Mouse (Mus musculus): ENCODE results near the gene Kcnk5. TPM values are rescaled to one million over a fixed set of nuclear protein-coding genes. Genes with fewer than 3 reads are reported as not detected.

Gene Kcnk5
- total RNA-seq, 2 experiments from 2014 or later, result 0.83 to 1.0 TPM

DNA sequence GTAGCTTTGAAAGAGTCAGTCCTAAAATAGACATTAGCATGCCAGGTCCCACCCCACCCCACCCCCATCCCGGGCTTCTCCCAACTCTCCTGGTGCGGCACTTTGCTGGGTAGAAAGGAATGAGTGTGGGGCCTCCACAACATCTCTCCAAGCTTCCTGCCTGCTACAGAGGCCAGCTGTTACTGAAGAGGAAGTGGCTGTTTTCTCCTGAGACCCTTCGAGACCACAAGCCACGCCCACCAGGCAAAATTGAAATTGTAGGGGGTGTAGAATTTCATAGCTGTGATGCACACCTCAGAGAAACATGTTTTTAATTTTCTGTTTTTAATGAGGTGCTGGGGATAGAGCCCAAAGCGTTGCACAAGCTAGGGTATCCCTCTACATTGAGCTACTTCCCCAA is 60.7 kb downstream of the Kcnk5 start:
- DNase-seq, result no peak
- intact Hi-C loops (cut with DNase I), result no loop called here

DNA sequence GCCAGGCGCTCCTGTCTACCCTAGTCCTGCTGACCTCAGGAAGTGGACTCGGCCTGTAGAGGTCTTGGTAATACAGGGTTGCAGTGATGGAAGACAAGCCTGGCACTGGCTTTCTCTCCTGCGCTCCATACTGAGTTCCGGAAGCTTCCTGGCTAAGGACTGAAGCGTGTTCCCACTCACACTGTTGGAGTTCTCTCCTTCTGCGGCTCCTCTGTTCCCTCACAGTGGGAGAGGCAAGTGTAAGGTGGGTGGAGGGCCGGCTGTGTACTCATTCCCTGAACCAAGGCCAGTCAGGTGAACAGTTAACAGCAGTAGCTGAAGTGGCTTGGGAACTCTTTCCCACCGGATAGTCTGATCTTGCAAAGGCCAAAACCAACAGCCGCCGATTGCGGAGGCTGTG is 61.6 kb downstream of the Kcnk5 start:
- no peak for DNase-seq
- intact Hi-C loops (cut with DNase I), result no loop called here

DNA sequence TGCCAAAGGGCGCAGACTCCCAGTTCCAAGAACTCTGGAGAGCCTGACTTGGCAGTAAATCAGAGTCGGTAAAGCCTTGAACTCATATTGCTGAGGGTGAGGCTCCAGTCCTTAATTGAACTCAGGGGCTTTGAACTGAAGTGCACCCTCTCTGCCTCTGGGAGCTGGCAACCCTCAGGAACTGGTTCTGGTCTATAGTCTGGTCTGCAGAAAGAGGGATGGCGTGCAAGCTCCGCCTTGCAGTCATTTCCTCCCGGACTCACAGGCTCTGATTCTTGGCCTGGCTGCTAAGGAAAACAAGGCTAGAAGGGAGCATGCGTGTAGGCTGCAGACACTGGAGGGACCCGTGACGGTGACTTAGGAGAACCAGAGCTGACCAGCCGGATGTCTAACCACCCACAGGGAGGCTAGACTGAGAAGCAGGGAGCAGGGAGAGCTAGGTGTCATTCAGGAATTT is 65.4 kb downstream of the Kcnk5 start:
- DNase-seq, result no peak
- intact Hi-C loops (cut with DNase I), result no loop called here

DNA sequence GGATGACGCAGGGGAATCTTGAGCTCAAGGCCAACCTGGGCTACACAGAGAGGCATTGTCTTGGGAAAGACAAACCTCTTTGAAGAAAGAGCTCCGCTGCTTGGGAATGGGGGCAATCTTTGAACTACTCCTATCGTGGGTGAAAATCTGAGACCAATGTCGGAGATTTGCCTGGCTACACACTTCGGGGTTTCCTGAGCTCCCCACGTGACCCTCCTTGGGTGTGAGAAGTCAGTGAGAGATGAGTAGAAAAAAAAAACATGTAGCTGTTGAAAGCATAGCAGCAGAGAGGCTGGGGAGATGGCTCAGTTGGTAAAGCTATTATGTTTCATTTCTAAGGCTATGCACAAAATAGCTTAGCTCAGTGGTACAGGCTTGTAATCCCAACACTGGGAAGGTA is 66.7 kb downstream of the Kcnk5 start:
- DNase-seq, result no peak
- intact Hi-C loops (cut with DNase I), result loop anchor here (5.0 kb wide), 1 partner anchor 142 kb away; no protein-coding TSS in a partner anchor

DNA sequence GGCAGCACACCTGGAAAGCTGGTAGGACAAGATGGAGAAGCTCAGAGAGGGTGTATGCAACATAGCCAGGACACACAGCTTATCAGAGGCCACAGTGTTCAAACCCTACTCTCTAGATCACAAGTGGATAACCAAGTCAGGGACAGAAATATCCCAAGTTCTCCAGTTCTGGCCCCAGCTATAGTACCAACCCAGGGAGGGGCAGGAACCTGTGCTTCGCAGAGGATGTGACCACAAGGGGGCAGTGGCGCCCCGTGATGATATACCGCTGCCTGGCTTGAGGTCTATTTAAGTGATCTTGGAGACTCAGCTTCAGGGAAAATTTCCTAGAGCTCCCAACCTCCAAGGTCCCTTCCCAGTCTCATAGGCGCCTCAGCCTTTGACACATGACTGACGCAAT is 67.6 kb downstream of the Kcnk5 start:
- DNase-seq, result peak; percentile 85
- intact Hi-C loops (cut with DNase I), result loop anchor here (5.0 kb wide), 1 partner anchor 143 kb away; no protein-coding TSS in a partner anchor

DNA sequence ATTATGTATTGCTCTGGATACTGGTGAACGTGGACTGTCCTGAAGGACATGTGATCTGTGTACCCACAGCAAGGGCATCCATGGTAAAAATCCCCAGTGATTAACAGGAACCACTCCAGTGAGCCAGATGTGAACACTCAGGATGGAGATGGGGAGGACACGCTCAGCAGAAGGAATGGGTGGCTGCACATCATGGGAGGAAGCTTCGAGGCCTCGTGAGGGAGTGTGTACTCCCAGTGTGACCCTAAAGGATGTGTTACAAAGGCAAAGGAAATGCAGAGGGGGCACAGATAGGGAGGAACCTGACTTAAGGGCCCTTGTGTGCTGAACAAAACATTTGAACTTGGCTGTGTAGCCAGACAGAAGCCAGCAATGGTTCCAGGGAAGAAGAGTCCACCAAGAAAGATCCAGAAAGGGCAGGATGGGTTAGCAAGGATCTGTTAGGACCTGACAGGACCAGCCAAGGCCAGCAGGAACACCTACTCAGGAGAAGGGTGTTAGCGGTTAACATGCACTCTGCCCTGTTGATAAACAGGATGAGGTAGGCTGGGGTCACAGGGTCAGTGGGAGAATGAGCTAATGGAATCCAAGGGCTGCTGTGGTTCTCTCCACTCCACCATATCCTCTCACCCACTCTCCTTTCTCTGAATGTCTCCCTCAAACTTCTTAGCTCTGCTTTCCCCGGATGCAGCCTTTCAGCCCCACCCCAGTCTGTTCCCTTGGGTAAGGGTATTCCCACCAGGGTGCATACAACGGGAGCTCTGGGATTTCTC is 68.2 kb downstream of the Kcnk5 start:
- intact Hi-C loops (cut with DNase I), result loop anchor here (5.0 kb wide), 1 partner anchor 144 kb away; no protein-coding TSS in a partner anchor
- DNase-seq, result no peak

DNA sequence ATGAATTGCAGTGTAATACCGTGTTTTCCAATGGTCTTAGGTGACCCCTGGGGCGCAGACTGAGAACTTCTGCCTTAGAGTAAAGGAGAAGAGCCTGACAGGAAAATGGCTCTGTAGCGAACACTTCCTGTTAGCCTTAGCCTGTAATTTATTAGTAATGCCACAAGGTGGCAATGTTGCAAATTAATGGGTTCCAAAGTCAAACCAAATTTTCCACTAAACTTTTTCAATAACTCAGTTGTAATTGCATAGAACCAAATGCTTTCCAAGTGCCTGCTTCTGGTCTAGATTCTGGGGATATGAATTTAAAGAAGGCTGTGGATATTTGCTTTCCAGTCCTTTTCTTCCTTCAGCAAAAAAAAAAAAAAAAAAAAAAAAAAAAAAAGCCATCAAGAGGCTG is 69.4 kb downstream of the Kcnk5 start:
- intact Hi-C loops (cut with DNase I), result loop anchor here (5.0 kb wide), 1 partner anchor 145 kb away; no protein-coding TSS in a partner anchor
- no peak for DNase-seq

DNA sequence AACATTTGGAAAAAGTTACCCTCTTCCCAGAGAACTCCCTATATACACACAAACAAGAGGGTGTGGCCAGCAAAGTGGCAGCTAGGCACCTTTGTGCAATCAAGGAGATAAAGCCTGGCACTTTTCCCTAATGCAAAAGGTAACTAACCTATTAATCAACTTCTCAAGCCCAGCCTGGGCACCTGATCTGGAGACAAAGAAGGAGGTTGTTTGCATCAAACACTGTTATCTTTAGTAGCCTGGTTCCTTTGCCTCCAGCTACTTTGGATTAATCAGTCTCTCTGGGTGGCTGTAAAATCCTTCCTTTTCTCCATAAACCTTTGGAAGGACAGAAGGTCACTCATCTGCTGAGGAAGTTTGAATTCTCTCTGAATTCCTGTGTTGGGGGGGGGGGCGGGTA is 70.7 kb downstream of the Kcnk5 start:
- no peak for DNase-seq
- intact Hi-C loops (cut with DNase I), result loop anchor here (5.0 kb wide), 1 partner anchor 146 kb away; no protein-coding TSS in a partner anchor

DNA sequence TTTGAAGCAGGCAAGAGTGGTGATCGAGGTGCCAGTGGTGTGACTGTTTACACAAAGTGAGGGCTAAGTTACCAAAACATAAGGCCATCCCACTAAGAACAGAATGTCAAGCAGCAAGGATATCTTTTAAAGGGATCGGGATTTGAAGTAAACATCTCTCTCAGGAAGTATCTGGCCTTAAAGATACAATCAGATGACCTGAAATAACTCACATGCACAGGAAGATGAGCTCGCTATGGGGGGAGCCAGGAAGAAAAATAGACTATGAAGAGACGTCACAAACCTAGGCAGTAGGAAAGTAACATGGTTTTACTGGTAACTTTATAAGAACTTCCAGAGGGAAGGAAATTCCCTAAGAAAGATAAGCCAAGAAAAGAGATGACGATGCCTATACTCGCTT is 75.3 kb downstream of the Kcnk5 start:
- DNase-seq, result no peak
- intact Hi-C loops (cut with DNase I), result no loop called here

DNA sequence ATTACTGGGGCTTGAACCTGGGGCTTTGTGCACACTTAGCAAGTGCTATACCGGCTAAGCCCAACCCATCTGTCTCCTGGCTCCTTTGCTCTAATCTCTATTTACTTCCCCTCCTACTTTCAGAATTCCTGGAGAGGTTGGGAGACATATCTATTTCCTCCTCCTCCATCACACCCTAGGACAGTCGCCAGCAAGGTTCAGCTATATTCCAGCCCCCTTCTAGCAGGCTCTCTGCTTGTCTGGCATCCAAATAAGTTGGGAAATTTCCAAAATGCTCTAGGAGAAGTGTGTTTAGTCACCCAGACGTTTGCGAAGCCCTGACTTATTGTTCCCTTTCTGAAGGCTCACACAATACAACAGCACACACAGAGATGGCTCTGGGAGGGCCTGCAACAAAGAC is 78.4 kb downstream of the Kcnk5 start:
- no peak for DNase-seq
- intact Hi-C loops (cut with DNase I), result no loop called here

DNA sequence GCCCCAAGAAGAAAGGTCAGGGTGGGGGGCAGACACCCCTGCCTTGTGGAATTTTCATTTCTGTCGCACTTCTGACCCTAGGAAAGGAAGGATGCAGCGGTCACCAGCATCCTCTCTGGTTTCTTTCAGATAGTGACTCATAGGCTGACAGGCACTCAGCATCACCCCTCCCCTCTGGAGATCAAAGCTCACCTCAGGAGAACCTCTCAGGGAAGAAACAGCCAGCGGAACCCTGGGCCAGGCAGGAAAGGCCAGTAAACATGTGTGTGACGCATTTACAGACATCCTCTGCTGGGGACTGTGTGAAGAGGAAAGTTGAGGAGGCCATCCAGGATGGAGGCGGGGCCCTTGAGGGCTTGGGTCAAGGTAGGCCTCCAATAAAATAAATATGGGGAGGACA is 83.5 kb downstream of the Kcnk5 start:
- no peak for DNase-seq
- intact Hi-C loops (cut with DNase I), result no loop called here

DNA sequence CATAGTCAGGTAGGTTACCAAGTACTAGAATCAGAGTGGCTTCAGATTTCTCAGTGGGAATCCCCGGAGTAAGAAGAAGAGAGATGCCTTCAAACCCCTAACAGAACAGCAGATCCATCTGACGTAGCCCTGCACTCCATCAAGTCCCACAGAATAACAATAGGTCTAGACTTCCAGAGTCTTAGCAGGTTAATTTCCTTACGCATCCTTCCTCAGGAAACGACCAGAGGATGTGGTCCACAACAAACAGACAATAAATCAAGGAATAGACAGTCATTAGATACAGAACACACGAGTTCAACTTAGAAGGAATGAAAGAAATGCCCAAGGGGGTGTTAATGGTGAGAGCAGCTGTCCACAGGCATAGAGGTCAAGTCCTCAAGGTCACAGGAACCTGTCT is 86.7 kb downstream of the Kcnk5 start:
- intact Hi-C loops (cut with DNase I), result no loop called here
- no peak for DNase-seq

DNA sequence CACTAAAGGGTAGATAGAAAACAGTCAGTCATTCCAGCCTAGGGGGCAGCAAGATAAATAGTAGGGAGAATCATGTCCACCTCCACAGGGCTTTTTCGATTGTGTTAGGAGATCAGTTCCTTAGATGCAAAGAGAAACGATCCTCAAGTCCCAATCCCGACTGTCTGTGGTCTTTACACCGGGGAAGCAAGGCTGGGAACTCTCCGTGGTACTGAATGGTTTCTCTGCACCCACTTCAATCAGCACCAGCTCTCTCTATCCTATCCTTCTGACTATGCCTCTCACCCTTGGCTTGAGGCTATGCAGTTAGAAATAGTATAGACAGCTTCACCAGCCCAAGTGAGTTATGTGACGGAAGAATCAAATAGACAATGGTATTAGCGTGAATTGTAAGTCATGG is 88.1 kb downstream of the Kcnk5 start:
- intact Hi-C loops (cut with DNase I), result no loop called here
- DNase-seq, result no peak

Other genes with a start within 250 kb of the Kcnk5 start
- 100 to 1,000 TPM; 813 to 824 TPM for gene Gng2, start 204.2 kb downstream of the Kcnk5 start, total RNA-seq (2021)
- 1 to 10 TPM; 5.2 to 6.0 TPM for gene Saysd1, start 43.3 kb downstream of the Kcnk5 start, total RNA-seq (2021)
- not detected for gene Kcnk16, start 87.4 kb upstream of the Kcnk5 start, total RNA-seq (2021)
- 10 to 100 TPM; 18.7 to 22.6 TPM for gene Nudt13, start 112.9 kb upstream of the Kcnk5 start, total RNA-seq (2021)
- 10 to 100 TPM; 31.6 to 34.8 TPM for gene Ecd, start 166.3 kb upstream of the Kcnk5 start, total RNA-seq (2021)
- gene Fam149b, start 166.4 kb upstream of the Kcnk5 start, total RNA-seq (2021), result 10 to 100 TPM; 51.8 to 53.2 TPM
- 10 to 100 TPM; 34.5 to 39.6 TPM for gene Dnajc9, start 207.1 kb upstream of the Kcnk5 start, total RNA-seq (2021)
- gene Mrps16, start 211.8 kb upstream of the Kcnk5 start, total RNA-seq (2021), result 10 to 100 TPM; 32.9 to 33.2 TPM